Mouse (Mus musculus): Measurements from ENCODE around the gene Rnf6.
A peak's percentile ranks its signal among the peaks of the same experiment; 100 is the strongest.
"Not testable (repeated sequence)": the region's sequence is repeated elsewhere in the genome, so short reads cannot be mapped to it uniquely, and the experiment has no call there.

- not testable (repeated sequence) for TF ChIP-seq EP300 (IDR thresholded peaks at IDR 0.05)
- peak; percentile 84 for TF ChIP-seq CTCF (IDR thresholded peaks at IDR 0.05)
These were observed 33.9 kb downstream of the Rnf6 start for GRCm38 (mm10) chr5:146187441-146187840.

All from lung, postnatal 0 days (tissue).